Mouse (Mus musculus): ENCODE measurements around the gene Sertad1. TPM values are rescaled to one million over a fixed set of nuclear protein-coding genes. Genes with fewer than 3 reads are reported as not detected.

Gene Sertad1
- polyA plus RNA-seq, 1 experiment from 2014 or later, result 18.5 TPM

DNA sequence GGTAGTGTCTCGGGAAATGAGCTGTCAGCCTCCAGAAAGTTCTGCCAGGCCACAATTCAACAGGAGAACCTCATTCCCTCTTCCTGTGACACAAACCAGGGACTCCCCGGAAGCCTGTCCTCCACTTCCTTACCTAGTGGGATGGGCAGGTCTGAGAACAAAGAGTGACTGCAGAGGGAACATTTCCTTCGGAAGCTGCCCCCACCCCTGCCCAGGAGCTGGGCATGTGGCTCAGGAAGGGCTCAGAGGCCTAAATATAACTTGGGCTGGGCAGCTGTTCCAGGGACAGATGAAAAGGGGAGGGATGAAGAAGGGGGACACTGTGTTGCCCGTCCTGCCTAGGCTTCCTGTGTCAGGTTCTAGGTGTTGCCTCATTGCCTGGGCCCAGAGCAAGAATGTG is 14.9 kb downstream of the Sertad1 start:
- Histone ChIP-seq H3K4me2 (ENCODE audit: low read depth, low read length) (no peak overlapping the region), H3K4me3 (ENCODE audit: low read depth, low read length) (no peak overlapping the region), H3K27me3 (ENCODE audit: insufficient read depth, low read length) (no peaks in the 10 kb centered on the region), H3K9ac (replicated peaks) (no peak overlapping the region), H3K4me1 (ENCODE audit: insufficient read depth) (peaks cover 2% of the 10 kb centered on the region; the same call in 1 of the 2 replicates), H3K36me3 (replicated peaks; ENCODE audit: insufficient read depth, low read length) (no peaks in the 10 kb centered on the region), H3K9me3 (ENCODE audit: low read length) (no peaks in the 10 kb centered on the region), H3K27ac (ENCODE audit: low read depth) (no peak overlapping the region)
- DNase-seq (no peak), ATAC-seq (no peak)
- TF ChIP-seq CTCF (IDR thresholded peaks at IDR 0.05; ENCODE audit: low read depth), result no peak
- TF ChIP-seq EP300 (IDR thresholded peaks at IDR 0.05; ENCODE audit: low read depth), result no peak
- 63% methylated on average over 4 of the region's 4 CpGs for WGBS (ENCODE audit: insufficient replicate concordance)

DNA sequence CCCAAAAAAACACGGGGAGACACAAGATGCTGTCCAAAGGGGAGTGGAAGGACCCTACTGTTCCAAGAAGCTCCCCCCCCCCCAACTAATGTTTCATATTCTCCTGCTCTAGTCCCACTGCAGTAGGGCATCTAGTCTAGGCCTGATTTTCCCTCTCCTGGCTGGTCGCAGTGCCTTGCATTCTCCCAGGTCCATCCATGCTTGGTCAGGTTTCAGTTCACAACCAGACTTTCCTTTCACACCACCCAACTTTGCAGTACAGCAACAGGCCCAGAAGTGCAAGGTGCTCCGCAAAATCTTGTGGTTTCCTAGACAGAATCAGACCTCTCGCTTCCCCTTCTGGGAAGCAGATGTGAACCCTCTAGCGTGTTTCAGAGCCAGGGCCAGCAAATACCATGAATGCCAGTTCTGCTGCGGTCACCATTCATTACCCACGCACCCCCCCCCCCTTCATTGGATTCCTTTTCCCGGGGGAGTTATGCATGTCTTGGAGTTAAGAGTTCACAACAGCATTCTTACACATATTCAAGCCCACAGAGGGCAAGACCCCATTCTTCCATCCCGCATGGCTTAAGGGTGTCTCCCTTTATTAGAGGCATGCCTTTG is 20.2 kb downstream of the Sertad1 start:
- Histone ChIP-seq H3K4me1 (ENCODE audit: insufficient read depth) (peaks cover 15% of the 10 kb centered on the region; the same call in 1 of the 2 replicates), H3K4me2 (ENCODE audit: low read depth, low read length) (peak overlapping the region; percentile 95), H3K4me3 (ENCODE audit: low read depth, low read length) (peak overlapping the region; percentile 66), H3K9ac (replicated peaks) (0 out of 2 replicates have a peak overlapping the region, but pooled peaks have one; percentile 60), H3K27ac (ENCODE audit: low read depth) (peak overlapping the region; percentile 94; the same call in 1 of the 2 replicates), H3K9me3 (ENCODE audit: low read length) (no peaks in the 10 kb centered on the region), H3K27me3 (ENCODE audit: insufficient read depth, low read length) (no peaks in the 10 kb centered on the region), H3K36me3 (replicated peaks; ENCODE audit: insufficient read depth, low read length) (no peaks in the 10 kb centered on the region)
- TF ChIP-seq EP300 (IDR thresholded peaks at IDR 0.05; ENCODE audit: low read depth) (no peak), CTCF (IDR thresholded peaks at IDR 0.05; ENCODE audit: low read depth) (no peak)
- DNase-seq, result peak; percentile 30
- no peak for ATAC-seq
- 35% methylated on average over 9 of the region's 9 CpGs for WGBS (ENCODE audit: insufficient replicate concordance)

DNA sequence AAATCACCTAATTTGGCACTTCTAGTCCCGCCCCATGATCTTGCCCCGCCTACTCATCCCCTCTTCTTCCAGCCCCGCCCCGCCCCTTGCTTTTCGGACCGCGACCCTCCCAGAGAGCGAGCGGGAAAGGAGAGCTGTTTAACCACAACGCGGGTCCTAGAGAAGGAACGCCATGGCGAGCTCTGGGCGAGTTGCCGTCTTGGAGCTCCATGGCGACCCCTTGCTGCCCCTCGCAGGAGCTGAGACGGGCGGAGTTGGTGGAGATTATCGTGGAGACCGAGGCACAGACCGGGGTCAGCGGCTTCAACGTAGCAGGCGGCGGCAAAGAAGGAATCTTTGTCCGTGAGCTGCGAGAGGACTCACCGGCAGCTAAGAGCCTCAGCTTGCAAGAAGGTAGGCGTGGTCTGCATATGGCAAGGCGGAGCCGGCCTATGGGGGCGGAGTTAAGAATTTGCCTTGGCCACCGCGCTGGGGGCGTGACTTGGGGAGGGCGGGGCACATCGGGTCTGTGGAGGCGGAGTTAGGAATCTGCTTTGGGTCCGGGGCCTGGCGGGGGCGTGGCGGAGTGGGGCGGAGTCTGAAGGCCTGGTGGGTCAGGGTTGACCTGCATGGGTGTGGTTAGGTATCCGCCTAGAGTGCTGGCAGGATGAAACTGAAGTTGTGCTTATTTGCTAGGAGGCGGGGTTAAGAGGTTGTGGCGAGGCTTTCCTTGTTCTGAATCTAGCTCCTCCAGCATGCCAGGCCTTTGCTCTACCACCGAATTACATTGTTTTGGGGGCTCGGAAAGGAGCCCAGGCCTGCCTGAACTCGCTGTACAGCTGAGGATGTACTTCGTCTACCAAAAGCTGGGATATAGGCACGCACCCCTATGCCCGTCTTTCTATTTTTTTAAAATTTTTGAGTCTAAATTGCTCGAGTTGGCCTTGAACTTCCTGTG is 21.3 kb downstream of the Sertad1 start:
- H3K36me3 ChIP-seq (replicated peaks; ENCODE audit: insufficient read depth, low read length), result no peaks in the 10 kb centered on the region
- TF ChIP-seq EP300 (IDR thresholded peaks at IDR 0.05; ENCODE audit: low read depth), result peak; percentile 45
- TF ChIP-seq CTCF (IDR thresholded peaks at IDR 0.05; ENCODE audit: low read depth), result peak; percentile 44
- H3K9ac ChIP-seq (replicated peaks), result peak overlapping the region; percentile 60
- peak overlapping the region; percentile 66 for H3K4me3 ChIP-seq (ENCODE audit: low read depth, low read length)
- peak overlapping the region; percentile 95 for H3K4me2 ChIP-seq (ENCODE audit: low read depth, low read length)
- H3K27ac ChIP-seq (ENCODE audit: low read depth), result peak overlapping the region; percentile 94
- no peaks in the 10 kb centered on the region for H3K27me3 ChIP-seq (ENCODE audit: insufficient read depth, low read length)
- peaks cover 15% of the 10 kb centered on the region; the same call in 1 of the 2 replicates for H3K4me1 ChIP-seq (ENCODE audit: insufficient read depth)
- DNase-seq (peak; percentile 100), ATAC-seq (peak; percentile 96)
- no peaks in the 10 kb centered on the region for H3K9me3 ChIP-seq (ENCODE audit: low read length)
- 1% methylated on average over 54 of the region's 54 CpGs for WGBS (ENCODE audit: insufficient replicate concordance)

DNA sequence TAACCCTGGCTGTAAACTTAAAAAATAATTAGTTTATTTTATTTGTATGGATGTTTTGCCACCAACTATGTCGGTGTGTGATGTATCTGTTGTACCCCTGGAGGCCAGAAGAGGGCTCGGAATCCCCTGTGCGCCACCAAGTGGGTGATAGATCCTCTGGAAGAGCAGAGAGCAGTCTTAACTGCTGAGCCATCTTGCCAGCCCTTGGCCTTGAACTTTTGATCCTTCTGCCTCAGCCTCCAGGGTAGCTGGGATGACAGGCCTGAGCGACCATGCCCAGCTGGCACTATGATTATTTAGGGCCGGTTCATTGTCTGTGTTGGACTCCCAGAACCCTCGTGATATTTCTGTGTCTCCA is 21.9 kb downstream of the Sertad1 start:
- H3K4me1 ChIP-seq (ENCODE audit: insufficient read depth), result peaks cover 15% of the 10 kb centered on the region; the same call in 1 of the 2 replicates
- no peaks in the 10 kb centered on the region for H3K27me3 ChIP-seq (ENCODE audit: insufficient read depth, low read length)
- TF ChIP-seq EP300 (IDR thresholded peaks at IDR 0.05; ENCODE audit: low read depth) (no peak), CTCF (IDR thresholded peaks at IDR 0.05; ENCODE audit: low read depth) (peak; percentile 90)
- H3K4me3 ChIP-seq (ENCODE audit: low read depth, low read length), result peak overlapping the region; percentile 66
- 23% methylated on average over 6 of the region's 6 CpGs for WGBS (ENCODE audit: insufficient replicate concordance)
- no peaks in the 10 kb centered on the region for H3K36me3 ChIP-seq (replicated peaks; ENCODE audit: insufficient read depth, low read length)
- H3K4me2 ChIP-seq (ENCODE audit: low read depth, low read length), result peak overlapping the region; percentile 95
- no peaks in the 10 kb centered on the region for H3K9me3 ChIP-seq (ENCODE audit: low read length)
- DNase-seq (peak; percentile 79), ATAC-seq (peak; percentile 80)
- H3K9ac ChIP-seq (replicated peaks), result no peak overlapping the region
- peak overlapping the region; percentile 94 for H3K27ac ChIP-seq (ENCODE audit: low read depth)

DNA sequence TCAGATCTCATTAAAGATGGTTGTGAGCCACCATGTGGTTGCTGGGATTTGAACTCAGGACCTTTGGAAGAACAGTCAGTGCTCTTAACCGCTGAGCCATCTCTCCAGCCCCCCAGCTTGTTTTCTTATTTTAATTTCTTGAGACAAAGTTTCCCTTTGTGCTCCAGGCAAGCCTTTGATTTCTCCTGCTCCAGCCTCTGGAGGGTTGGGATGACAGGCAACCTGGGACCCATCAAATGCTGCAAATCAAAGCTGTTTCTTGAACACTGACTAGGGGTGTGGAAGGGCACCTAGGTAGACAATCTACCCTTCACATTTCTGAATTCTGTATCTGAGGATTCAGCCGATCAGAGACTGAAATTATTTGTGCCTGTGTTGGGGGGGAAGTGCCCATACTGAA is 24.1 kb downstream of the Sertad1 start:
- H3K27me3 ChIP-seq (ENCODE audit: insufficient read depth, low read length), result no peaks in the 10 kb centered on the region
- no peak overlapping the region for H3K27ac ChIP-seq (ENCODE audit: low read depth)
- H3K36me3 ChIP-seq (replicated peaks; ENCODE audit: insufficient read depth, low read length), result no peaks in the 10 kb centered on the region
- ATAC-seq (no peak), DNase-seq (no peak)
- WGBS (ENCODE audit: insufficient replicate concordance), result 85% methylated on average over 2 of the region's 2 CpGs
- TF ChIP-seq EP300 (IDR thresholded peaks at IDR 0.05; ENCODE audit: low read depth) (no peak), CTCF (IDR thresholded peaks at IDR 0.05; ENCODE audit: low read depth) (no peak)
- no peak overlapping the region for H3K4me3 ChIP-seq (ENCODE audit: low read depth, low read length)
- no peak overlapping the region for H3K4me2 ChIP-seq (ENCODE audit: low read depth, low read length)
- no peaks in the 10 kb centered on the region for H3K9me3 ChIP-seq (ENCODE audit: low read length)
- H3K4me1 ChIP-seq (ENCODE audit: insufficient read depth), result peaks cover 15% of the 10 kb centered on the region; the same call in 1 of the 2 replicates
- H3K9ac ChIP-seq (replicated peaks), result no peak overlapping the region

DNA sequence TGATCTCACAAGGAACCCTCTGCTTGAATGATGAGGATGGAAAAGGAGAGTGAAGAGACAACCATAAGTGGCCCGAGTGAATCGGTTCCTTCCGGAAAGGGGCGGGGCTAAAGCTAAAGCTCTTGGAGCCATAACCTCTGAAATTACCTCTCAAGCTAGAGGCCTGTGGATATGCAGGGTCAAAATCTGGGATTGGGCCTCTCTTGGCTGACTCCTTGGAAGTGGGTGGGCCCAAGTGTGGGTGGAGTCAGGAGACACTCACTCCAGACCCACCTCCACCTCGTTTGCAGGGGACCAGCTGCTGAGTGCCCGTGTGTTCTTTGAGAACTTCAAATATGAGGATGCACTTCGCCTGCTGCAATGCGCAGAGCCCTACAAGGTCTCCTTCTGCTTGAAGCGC is 28.3 kb downstream of the Sertad1 start:
- WGBS (ENCODE audit: insufficient replicate concordance), result 77% methylated on average over 9 of the region's 9 CpGs
- no peak overlapping the region for H3K4me3 ChIP-seq (ENCODE audit: low read depth, low read length)
- TF ChIP-seq CTCF (IDR thresholded peaks at IDR 0.05; ENCODE audit: low read depth) (no peak), EP300 (IDR thresholded peaks at IDR 0.05; ENCODE audit: low read depth) (no peak)
- 0 out of 2 replicates have a peak, but pooled peaks cover 2% of the 10 kb centered on the region for H3K9me3 ChIP-seq (ENCODE audit: low read length)
- no peak overlapping the region for H3K9ac ChIP-seq (replicated peaks)
- no peaks in the 10 kb centered on the region for H3K27me3 ChIP-seq (ENCODE audit: insufficient read depth, low read length)
- no peak overlapping the region for H3K4me2 ChIP-seq (ENCODE audit: low read depth, low read length)
- H3K27ac ChIP-seq (ENCODE audit: low read depth), result no peak overlapping the region
- no peaks in the 10 kb centered on the region for H3K4me1 ChIP-seq (ENCODE audit: insufficient read depth)
- no peaks in the 10 kb centered on the region for H3K36me3 ChIP-seq (replicated peaks; ENCODE audit: insufficient read depth, low read length)
- no peak for ATAC-seq
- no peak for DNase-seq

Data from liver, postnatal 0 days (tissue).